12 mouse cellular contexts compared by ENCODE assay signal in the genomic region with DNA sequence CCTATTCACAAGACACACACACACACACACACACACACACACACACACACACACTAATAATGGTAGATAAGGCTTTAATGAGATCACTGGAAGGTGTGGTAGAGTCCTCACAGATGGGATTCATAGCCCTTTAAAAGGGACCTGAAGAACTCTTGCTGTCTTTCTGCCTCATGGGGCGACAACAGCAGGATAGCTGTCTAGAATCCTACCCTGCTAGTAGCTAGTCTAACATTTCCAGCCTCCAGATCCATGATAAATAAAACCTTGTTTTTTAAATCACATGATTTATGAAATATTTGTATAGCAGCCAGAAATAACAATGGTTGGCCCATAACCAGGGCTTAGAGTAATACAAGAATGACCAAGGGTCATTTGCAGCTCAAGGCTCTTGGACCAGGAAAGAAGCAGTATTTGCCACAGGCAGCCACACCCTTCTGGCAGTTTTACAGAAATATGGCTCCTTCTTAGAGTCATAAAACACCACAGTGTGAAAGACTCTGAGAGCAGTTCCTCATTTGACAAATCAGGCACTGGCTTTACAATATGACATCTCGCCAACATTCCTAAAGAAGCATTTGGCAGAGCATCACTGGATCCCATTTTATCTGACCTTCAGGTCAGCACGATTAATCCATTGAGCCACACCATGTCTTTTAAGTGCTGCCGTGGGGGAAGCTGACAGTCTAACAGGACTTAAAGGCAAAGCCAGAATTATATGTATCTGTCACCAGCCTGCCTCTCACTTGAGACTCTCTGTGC.
A peak's percentile ranks its signal among the peaks of the same experiment; 100 is the strongest.
DNase-seq lines count a peak whose midpoint lies in the region; ATAC-seq and TF ChIP-seq lines count a peak whose summit lies in the region.
"Had no signal": no experiment of that assay in that cellular context is flagged by ENCODE, and none has a peak within 500 bp of the region (broad histone marks: within the 10 kb centered on the region; RNA-seq: fewer than 3 reads in every experiment).

No protein-coding gene starts in this region.

- no peak for TF ChIP-seq CTCF in kidney, postnatal 0 days (IDR thresholded peaks at IDR 0.05; ENCODE audit: low read depth)

- no peak for ATAC-seq in heart, embryonic 12.5 days (ENCODE audit: insufficient number of reproducible peaks, low FRiP score)
- ATAC-seq in kidney, postnatal 0 days (replicated peaks; ENCODE audit: low FRiP score, low read depth) = peak; percentile 78
- ATAC-seq: midbrain, embryonic 16.5 days had no signal

- WGBS in heart, embryonic 12.5 days = 50% methylated on average over 4 of the region's 4 CpGs
- WGBS in kidney, postnatal 0 days = 33% methylated on average over 4 of the region's 4 CpGs

- no peak overlapping the region for H3K4me3 ChIP-seq in heart, embryonic 12.5 days
- no peak overlapping the region for H3K4me3 ChIP-seq in kidney, postnatal 0 days (replicated peaks; ENCODE audit: low read depth, low read length)
- H3K4me3 ChIP-seq: erythroblast, embryonic 14.5 days had no signal

- no peak overlapping the region for H3K9ac ChIP-seq in heart, embryonic 12.5 days
- H3K9ac ChIP-seq in kidney, postnatal 0 days (ENCODE audit: low read depth, low read length) = no peak overlapping the region
- H3K9ac ChIP-seq: liver, embryonic 14.5 days had no signal

- peak; percentile 18 to 38 for DNase-seq in heart, adult 9 months (ENCODE audit: low spot score in 2 of 2)
- DNase-seq in gonadal fat pad, adult 2 months (ENCODE audit: low read depth) = peak; percentile 34
- DNase-seq in kidney, postnatal 0 days (ENCODE audit: low spot score) = peak; percentile 86
- peak; percentile 39 for DNase-seq in skeletal muscle tissue, adult 2 months (ENCODE audit: low read depth, low spot score)
- no peak for DNase-seq in cerebellum, adult 11-12 months
- DNase-seq in cerebellum, adult 9-11 months = no peak
- DNase-seq: cerebellum, postnatal 14 days; thymus, adult 2 months had no signal

- H3K9me3 ChIP-seq in heart, embryonic 12.5 days (replicated peaks) = no peaks in the 10 kb centered on the region
- H3K9me3 ChIP-seq in kidney, postnatal 0 days (replicated peaks; ENCODE audit: low read length) = no peaks in the 10 kb centered on the region

- H3K36me3 ChIP-seq in heart, embryonic 12.5 days = no peaks in the 10 kb centered on the region
- no peaks in the 10 kb centered on the region for H3K36me3 ChIP-seq in kidney, postnatal 0 days (ENCODE audit: insufficient read depth, low read length)

- no peaks in the 10 kb centered on the region for H3K4me1 ChIP-seq in heart, embryonic 12.5 days (replicated peaks)
- no peaks in the 10 kb centered on the region for H3K4me1 ChIP-seq in kidney, postnatal 0 days (replicated peaks; ENCODE audit: insufficient read depth, low read length)

- H3K27me3 ChIP-seq in heart, embryonic 12.5 days (replicated peaks) = no peaks in the 10 kb centered on the region
- no peaks in the 10 kb centered on the region for H3K27me3 ChIP-seq in kidney, postnatal 0 days (ENCODE audit: insufficient read depth, low read length)

- no peak overlapping the region for H3K27ac ChIP-seq in heart, embryonic 12.5 days (ENCODE audit: poor library complexity, severe bottlenecking)
- H3K27ac ChIP-seq in kidney, postnatal 0 days = no peak overlapping the region
- H3K27ac ChIP-seq: liver, embryonic 14.5 days had no signal

- no peak overlapping the region for H3K4me2 ChIP-seq in heart, embryonic 12.5 days
- no peak overlapping the region for H3K4me2 ChIP-seq in kidney, postnatal 0 days (ENCODE audit: low read length)

Comparison
In these comparisons a context has a peak if more than half of its experiments do, and no peak if none do; other contexts are left out.
1. DNase-seq: peak in heart, adult 9 months (2 of 2), gonadal fat pad, adult 2 months (single experiment), kidney, postnatal 0 days (single experiment) and skeletal muscle tissue, adult 2 months (single experiment); none in cerebellum, adult 11-12 months (single experiment) and cerebellum, adult 9-11 months (single experiment).